Mouse (Mus musculus) stomach, postnatal 0 days (tissue): Measurements from ENCODE around the gene Tcl1b5. TPM values are rescaled to one million over a fixed set of nuclear protein-coding genes. Genes with fewer than 3 reads are reported as not detected.
A peak's percentile ranks its signal among the peaks of the same experiment; 100 is the strongest.
"Not testable (repeated sequence)": the region's sequence is repeated elsewhere in the genome, so short reads cannot be mapped to it uniquely, and the experiment has no call there.

Source experiments
- ATAC-seq: fragments of 200-750 bp; cut with Nextera tagmentation; 2 replicates; pipeline ENCODE4 v1.8.0; 2017; ENCODE audit not compliant: low FRiP score, low TSS enrichment
- DNase-seq: peaks from one replicate; pipeline ENCODE4 v3.0.0-alpha.2; 2016; ENCODE audit warnings: low spot score
- H3K27ac ChIP-seq: fragments of 300-500 bp; sonication (generic); replicated peaks from 2 replicates; pipeline ENCODE4 v1.5.1; 2014; ENCODE audit warnings: mild to moderate bottlenecking, control low read depth
- H3K27me3 ChIP-seq: fragments of 300-500 bp; sonication (generic); 2 replicates; pipeline ENCODE4 v1.6.1; 2014; ENCODE audit warnings: low read length; ENCODE audit not compliant: control insufficient read depth, insufficient read depth
- H3K36me3 ChIP-seq: fragments of 300-500 bp; sonication (generic); 2 replicates; pipeline ENCODE4 v1.6.1; 2014; ENCODE audit warnings: low read length, mixed read lengths; ENCODE audit not compliant: control insufficient read depth, insufficient read depth
- H3K4me1 ChIP-seq: fragments of 300-500 bp; sonication (generic); replicated peaks from 2 replicates; pipeline ENCODE4 v1.6.1; 2014; ENCODE audit warnings: antibody characterized with exemption; ENCODE audit not compliant: control insufficient read depth, insufficient read depth
- H3K4me2 ChIP-seq: fragments of 300-500 bp; sonication (generic); replicated peaks from 2 replicates; pipeline ENCODE4 v1.6.1; 2014; ENCODE audit warnings: low read depth, mild to moderate bottlenecking, control low read depth, moderate library complexity
- H3K4me3 ChIP-seq: fragments of 300-500 bp; sonication (generic); 2 replicates; pipeline ENCODE4 v1.5.1; 2014; ENCODE audit warnings: low read depth, low read length, control low read depth
- H3K9ac ChIP-seq: fragments of 300-500 bp; sonication (generic); 2 replicates; pipeline ENCODE4 v1.6.1; 2014; ENCODE audit warnings: mild to moderate bottlenecking, low read length, control low read depth, mixed read lengths
- H3K9me3 ChIP-seq: fragments of 300-500 bp; sonication (generic); 2 replicates; pipeline ENCODE4 v1.6.1; 2016; ENCODE audit warnings: low read length; ENCODE audit not compliant: control insufficient read depth
- CTCF ChIP-seq: IDR thresholded peaks from 2 replicates; pipeline ENCODE4 v1.5.1; 2016; ENCODE audit warnings: antibody characterized with exemption, low read depth, mild to moderate bottlenecking, moderate library complexity
- EP300 ChIP-seq: optimal IDR thresholded peaks from 2 replicates; pipeline ENCODE3; 2016; ENCODE audit warnings: antibody characterized with exemption
- WGBS: fragments of 180-500 bp; shearing (Covaris S2); extraction: QIAGEN DNeasy Blood & Tissue Kit; methylation state at CpG from one replicate; pipeline ENCODE4 v1.1.7; 2014; 5-methylcytosine and 5-hydroxymethylcytosine counted together
- polyA plus RNA-seq: library from polyadenylated mRNA; unstranded; fragments of >200 nt; fragmentation: Nextera tagmentation; extraction: Ambion mirVana; gene quantifications from 2 replicates; pipeline ENCODE4 v1.2.1, GENCODE M21; 2015

Gene Tcl1b5
- polyA plus RNA-seq, 1 experiment from 2014 or later = not detected

DNA sequence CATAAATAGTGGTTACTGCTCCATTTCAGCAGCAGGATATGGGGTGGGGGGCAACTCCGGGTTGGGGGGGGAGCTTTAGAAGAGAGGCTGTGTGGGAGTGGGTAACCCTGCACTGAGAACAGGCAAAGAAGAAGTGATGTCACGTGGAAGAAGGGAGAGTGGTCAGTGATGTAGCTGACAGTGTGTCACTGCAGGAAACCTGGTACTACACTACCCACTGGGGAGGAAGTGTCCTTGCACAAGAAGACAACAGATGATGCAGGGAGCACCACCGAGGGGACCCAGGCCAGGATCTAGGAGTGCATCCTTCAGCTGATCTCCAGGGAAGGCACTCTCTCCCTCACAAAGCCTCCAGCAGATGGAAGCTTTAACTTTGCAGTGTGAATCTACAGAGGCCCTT lies 9.4 kb upstream of the Tcl1b5 start:
- Histone ChIP-seq H3K4me3 (no peak overlapping the region), H3K4me2 (no peak overlapping the region), H3K27me3 (no peaks in the 10 kb centered on the region), H3K4me1 (no peaks in the 10 kb centered on the region), H3K27ac (no peak overlapping the region), H3K9me3 (no peaks in the 10 kb centered on the region), H3K36me3 (no peaks in the 10 kb centered on the region), H3K9ac (no peak overlapping the region)
- ATAC-seq = no peak
- no peak for TF ChIP-seq CTCF
- TF ChIP-seq EP300 = no peak
- WGBS = 68% methylated on average over 3 of the region's 3 CpGs
- DNase-seq = no peak

DNA sequence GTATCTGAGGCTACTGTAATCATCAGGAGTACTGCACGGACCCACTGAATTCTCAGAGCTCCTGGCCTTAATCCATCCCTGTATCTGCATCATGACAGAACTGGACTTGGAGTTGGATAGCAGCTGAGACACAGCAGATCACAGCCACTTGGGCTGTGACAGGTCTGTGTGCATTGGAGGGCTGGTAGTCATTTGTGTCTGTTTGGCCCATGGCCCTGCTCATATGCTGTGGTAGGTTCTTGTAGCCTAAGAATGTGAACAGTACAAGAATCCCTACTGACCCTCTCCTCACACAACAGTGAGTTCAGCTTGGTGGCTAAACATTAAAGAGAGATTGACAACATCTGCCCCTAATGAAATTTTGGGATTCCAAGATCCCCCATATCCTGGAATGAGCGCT lies 2.8 kb upstream of the Tcl1b5 start:
- Histone ChIP-seq H3K4me2 (no peak overlapping the region), H3K4me3 (no peak overlapping the region), H3K27me3 (no peaks in the 10 kb centered on the region), H3K9me3 (no peaks in the 10 kb centered on the region), H3K36me3 (no peaks in the 10 kb centered on the region), H3K27ac (no peak overlapping the region), H3K9ac (no peak overlapping the region), H3K4me1 (no peaks in the 10 kb centered on the region)
- ATAC-seq = no peak
- 75% methylated on average over 2 of the region's 2 CpGs for WGBS
- TF ChIP-seq CTCF = no peak
- DNase-seq = no peak

DNA sequence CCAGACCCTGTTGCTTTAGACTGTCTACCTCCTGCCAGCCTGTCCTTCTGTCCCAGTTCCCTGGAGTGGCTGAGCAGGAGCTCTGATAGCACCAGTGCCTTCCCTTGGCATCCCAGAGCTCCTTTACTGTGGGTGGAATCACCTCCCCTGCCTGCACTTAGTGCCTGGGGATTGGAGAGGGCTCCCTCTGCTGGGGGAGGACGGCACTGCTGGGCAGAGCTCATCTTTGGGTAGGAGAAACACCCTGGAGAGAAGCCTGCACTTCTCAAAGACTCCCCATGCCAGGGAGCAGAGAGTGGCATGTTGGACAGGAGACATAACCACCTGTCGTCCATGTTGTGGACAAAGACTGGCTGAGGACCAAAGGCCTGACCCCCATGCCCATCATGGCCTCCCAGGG lies 1.8 kb upstream of the Tcl1b5 start:
- H3K27me3 ChIP-seq, H3K27ac ChIP-seq, H3K9me3 ChIP-seq, H3K36me3 ChIP-seq, H3K4me2 ChIP-seq, H3K4me1 ChIP-seq, H3K9ac ChIP-seq, H3K4me3 ChIP-seq, ATAC-seq: not testable (repeated sequence)
- TF ChIP-seq CTCF = peak; percentile 58
- peak; percentile 25 for DNase-seq
- WGBS = 18% methylated on average over 2 of the region's 2 CpGs

DNA sequence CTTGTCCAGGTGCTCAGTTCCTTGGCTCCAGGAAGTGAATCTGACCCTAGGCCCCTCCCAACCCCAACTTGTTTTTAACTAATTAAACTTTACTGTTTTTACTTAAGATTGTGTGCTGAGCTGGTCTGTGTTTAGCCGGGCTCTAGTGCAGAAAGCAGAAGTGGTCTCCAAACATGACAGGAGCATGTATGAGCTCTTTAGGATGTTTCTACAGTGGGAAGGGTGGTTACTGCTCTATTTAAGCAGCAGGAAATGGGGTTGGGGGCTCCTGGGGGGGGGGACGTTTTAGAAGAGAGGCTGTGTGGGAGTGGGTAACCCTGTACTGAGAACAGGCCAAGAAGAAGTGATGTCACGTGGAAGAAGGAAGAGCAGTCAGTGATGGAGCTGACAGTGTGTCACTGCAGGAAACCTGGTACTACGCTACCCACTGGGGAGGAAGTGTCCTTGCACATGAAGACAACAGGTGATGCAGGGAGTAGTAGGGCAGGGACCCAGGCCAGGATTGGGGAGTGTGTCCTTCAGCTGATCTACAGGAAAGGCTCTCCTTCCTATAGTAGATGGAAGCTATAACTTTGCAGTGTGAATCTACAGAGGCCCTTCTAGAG lies 5.0 kb downstream of the Tcl1b5 start:
- ATAC-seq, H3K9me3 ChIP-seq, H3K9ac ChIP-seq, H3K4me2 ChIP-seq, H3K4me3 ChIP-seq, H3K4me1 ChIP-seq, H3K27me3 ChIP-seq, H3K36me3 ChIP-seq, H3K27ac ChIP-seq, DNase-seq: not testable (repeated sequence)
- WGBS = 72% methylated on average over 4 of the region's 4 CpGs

DNA sequence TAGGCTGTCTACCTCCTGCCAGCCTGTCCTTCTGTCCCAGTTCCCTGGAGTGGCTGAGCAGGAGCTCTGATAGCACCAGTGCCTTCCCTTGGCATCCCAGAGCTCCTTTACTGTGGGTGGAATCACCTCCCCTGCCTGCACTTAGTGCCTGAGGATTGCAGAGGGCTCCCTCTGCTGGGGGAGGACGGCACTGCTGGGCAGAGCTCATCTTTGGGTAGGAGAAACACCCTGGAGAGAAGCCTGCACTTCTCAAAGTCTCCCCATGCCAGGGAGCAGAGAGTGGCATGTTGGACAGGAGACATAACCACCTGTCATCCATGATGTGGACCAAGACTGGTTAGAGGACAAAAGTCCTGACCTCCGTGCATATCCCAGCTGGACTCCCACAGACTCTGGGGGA lies 12.8 kb downstream of the Tcl1b5 start:
- H3K27ac ChIP-seq, DNase-seq, H3K4me1 ChIP-seq, H3K9ac ChIP-seq, H3K4me2 ChIP-seq, H3K36me3 ChIP-seq, H3K4me3 ChIP-seq, H3K27me3 ChIP-seq, H3K9me3 ChIP-seq, ATAC-seq: not testable (repeated sequence)
- TF ChIP-seq CTCF = peak; percentile 61
- 48% methylated on average over 2 of the region's 2 CpGs for WGBS

DNA sequence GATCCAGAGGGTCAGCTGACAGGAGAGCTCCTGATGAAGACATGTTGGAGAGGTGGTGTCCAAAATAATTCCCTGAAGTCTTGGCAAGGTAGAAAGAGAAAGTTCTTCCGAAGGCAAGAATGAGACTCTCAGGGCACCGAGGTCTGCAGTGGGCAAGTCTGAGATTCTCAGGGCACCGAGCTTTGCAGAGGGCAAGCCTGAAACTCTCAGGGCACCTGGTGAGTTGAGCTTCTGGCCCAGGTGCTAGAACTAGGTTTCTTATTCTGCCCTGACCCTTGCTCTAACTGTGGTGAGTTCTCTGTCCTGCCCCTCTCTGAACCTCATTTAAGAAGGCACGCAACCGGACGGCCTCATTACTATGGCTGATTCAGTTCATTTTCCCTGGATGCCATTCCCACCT lies 14.6 kb downstream of the Tcl1b5 start, which contains the start of gene Tcl1b3:
Gene Tcl1b3 (plus strand): TSS at position 301 of the 400 bp plus-strand sequence.
- WGBS = 85% methylated on average over 6 of the region's 6 CpGs
- not testable (repeated sequence) for DNase-seq, H3K9me3 ChIP-seq, H3K27me3 ChIP-seq, H3K4me3 ChIP-seq, H3K4me1 ChIP-seq, ATAC-seq, H3K36me3 ChIP-seq, H3K4me2 ChIP-seq, H3K27ac ChIP-seq, H3K9ac ChIP-seq

DNA sequence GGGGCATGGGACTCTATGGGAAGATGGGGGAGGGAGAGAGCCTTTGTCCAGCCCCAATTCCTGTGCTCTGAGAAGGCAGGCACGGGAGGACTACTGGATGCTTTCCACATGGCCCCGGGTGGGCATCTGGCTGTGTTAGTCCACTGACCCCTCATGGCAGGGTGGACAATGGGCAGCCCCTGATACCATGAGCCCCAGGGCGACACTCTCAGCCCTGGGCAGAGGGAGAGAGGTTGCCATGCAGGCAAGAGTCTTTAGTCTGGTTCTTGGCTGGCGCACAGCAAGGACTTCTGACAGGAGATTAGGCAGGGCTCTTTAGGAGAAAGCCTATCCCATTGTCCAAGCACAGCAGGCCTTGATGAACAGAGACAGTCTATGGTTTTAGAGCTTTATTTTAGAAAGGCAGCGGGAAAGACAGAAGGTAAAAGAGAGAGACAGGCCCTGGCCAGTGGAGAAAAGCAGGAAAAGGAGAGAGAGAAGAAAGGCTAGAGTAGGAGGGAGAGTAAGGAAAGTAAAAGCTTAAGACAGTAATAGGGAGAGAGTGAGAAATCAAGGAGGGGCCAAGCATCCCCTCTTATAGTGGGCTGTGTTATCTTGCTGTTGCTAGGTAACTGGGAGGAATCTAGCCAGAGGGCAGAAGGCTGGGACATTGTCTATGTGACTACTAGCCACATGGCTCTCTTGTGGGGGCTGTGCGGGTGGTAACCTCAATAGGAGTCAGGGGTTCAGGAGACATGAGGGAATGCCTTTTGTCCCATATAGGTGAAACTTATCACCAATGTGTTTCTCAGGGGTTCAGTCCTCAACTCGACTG lies 23.7 kb downstream of the Tcl1b5 start:
- not testable (repeated sequence) for H3K4me2 ChIP-seq, H3K27ac ChIP-seq, H3K9ac ChIP-seq, H3K4me1 ChIP-seq, H3K4me3 ChIP-seq, H3K27me3 ChIP-seq, H3K9me3 ChIP-seq, H3K36me3 ChIP-seq, DNase-seq, ATAC-seq
- 69% methylated on average over 7 of the region's 7 CpGs for WGBS

DNA sequence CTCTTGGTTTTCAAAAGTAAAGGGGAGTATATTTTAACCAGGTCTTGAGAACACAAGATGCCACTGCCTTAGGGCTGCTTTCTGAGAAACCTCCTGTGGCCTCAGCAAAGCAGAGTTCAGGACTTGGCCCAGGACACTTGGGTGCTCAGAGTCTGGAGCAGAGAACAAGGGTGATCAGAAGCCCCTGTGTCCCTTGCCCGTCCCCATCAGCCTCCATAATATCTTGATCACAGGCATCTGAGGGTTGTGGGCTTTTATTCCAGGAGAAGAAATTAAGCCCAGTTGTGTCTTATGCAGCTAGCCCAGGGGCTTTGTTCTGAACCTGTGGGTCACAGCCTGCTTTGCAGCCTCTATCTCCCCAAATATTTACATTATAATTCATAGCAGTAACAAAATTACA lies 25.5 kb downstream of the Tcl1b5 start, which contains the start of gene Tcl1b4:
Gene Tcl1b4 (plus strand): TSS at position 301 of the 400 bp plus-strand sequence.
- WGBS = 67% methylated on average over 1 of the region's 1 CpGs

More for the DNA sequence above, 25.5 kb downstream of the Tcl1b5 start, which contains the start of gene Tcl1b4:
- not testable (repeated sequence) for H3K4me3 ChIP-seq, ATAC-seq, H3K9ac ChIP-seq, H3K27ac ChIP-seq, H3K4me2 ChIP-seq, H3K36me3 ChIP-seq, DNase-seq, H3K4me1 ChIP-seq, H3K9me3 ChIP-seq, H3K27me3 ChIP-seq
